Comparison of ENCODE assay signal across 8 mouse cellular contexts in genomic region chr13:43480595-43480956, GRCm38 (mm10). TPM values are rescaled to one million over a fixed set of nuclear protein-coding genes. Genes with fewer than 3 reads are reported as not detected.
DNase-seq lines count a peak whose midpoint lies in the region; ATAC-seq and TF ChIP-seq lines count a peak whose summit lies in the region.

No protein-coding gene starts in this region.

- H3K27me3 ChIP-seq in lung, embryonic 16.5 days (ENCODE audit: control insufficient read depth, insufficient read depth, low read depth, low read length): no peaks in the 10 kb centered on the region
- no peaks in the 10 kb centered on the region for H3K27me3 ChIP-seq in limb, embryonic 11.5 days (ENCODE audit: control insufficient read depth, insufficient read depth, low read length)

- ATAC-seq in lung, embryonic 16.5 days (ENCODE audit: low read depth): peak; percentile 24
- ATAC-seq in erythroid progenitor cell, adult 5-6 weeks (replicated peaks; ENCODE audit: low FRiP score, poor library complexity, severe bottlenecking): peak; percentile 33; the same call in 1 of the 2 replicates
- no peak for ATAC-seq in limb, embryonic 11.5 days (ENCODE audit: insufficient number of reproducible peaks, low FRiP score, low TSS enrichment, low read depth)

- no peak for DNase-seq in lung, postnatal 25 days (ENCODE audit: low spot score)
- no peak for DNase-seq in limb, embryonic 11.5 days (ENCODE audit: low spot score)
- no peak for DNase-seq in left cerebral cortex, postnatal 25 days (ENCODE audit: low spot score in 2 of 2)
- DNase-seq in adrenal gland, adult (ENCODE audit: inconsistent age in 2 of 2, low spot score in 1 of 2): no peak
- no peak for DNase-seq in cerebellum, postnatal 14 days

- peaks cover 26% of the 10 kb centered on the region for H3K4me1 ChIP-seq in lung, embryonic 16.5 days (replicated peaks; ENCODE audit: control insufficient read depth, insufficient read depth, low read length)
- peaks cover 8% of the 10 kb centered on the region for H3K4me1 ChIP-seq in limb, embryonic 11.5 days (ENCODE audit: control insufficient read depth, insufficient read depth, low read length)
- peaks cover 3% of the 10 kb centered on the region for H3K4me1 ChIP-seq in olfactory bulb, adult 2 months (ENCODE audit: control insufficient read depth, insufficient read depth, low read length)

- TF ChIP-seq POLR2A in olfactory bulb, adult 2 months (IDR thresholded peaks at IDR 0.05; ENCODE audit: insufficient read depth, low read depth, low read length): no peak

- peak overlapping the region; percentile 99 for H3K27ac ChIP-seq in lung, embryonic 16.5 days (ENCODE audit: low read length)
- H3K27ac ChIP-seq in limb, embryonic 11.5 days (replicated peaks; ENCODE audit: low read depth, low read length): peak overlapping the region; percentile 99
- H3K27ac ChIP-seq in olfactory bulb, adult 2 months (ENCODE audit: insufficient read depth, low read depth, low read length): peak overlapping the region; percentile 98

- no peaks in the 10 kb centered on the region for H3K36me3 ChIP-seq in lung, embryonic 16.5 days (ENCODE audit: control insufficient read depth, insufficient read depth, low read length)
- H3K36me3 ChIP-seq in limb, embryonic 11.5 days (ENCODE audit: control insufficient read depth, insufficient read depth, low read length): no peaks in the 10 kb centered on the region

- intact Hi-C loops in left cerebral cortex, postnatal 25 days (cut with DNase I): loop anchor here (1.0 to 5.0 kb wide), 2 partner anchors 50 to 67 kb away; no protein-coding TSS in a partner anchor

- H3K9me3 ChIP-seq in lung, embryonic 16.5 days (ENCODE audit: control insufficient read depth, low read length): no peaks in the 10 kb centered on the region
- H3K9me3 ChIP-seq in limb, embryonic 11.5 days (ENCODE audit: control insufficient read depth, low read length): no peaks in the 10 kb centered on the region

- no CpG with 5 or more reads among the region's 67 CpGs for WGBS in lung, embryonic 16.5 days
- 0% methylated on average over 9 of the region's 67 CpGs for WGBS in limb, embryonic 11.5 days
- WGBS in olfactory bulb, adult 2 months: 35% methylated on average over 67 of the region's 67 CpGs

- H3K9ac ChIP-seq in lung, embryonic 16.5 days (ENCODE audit: low read length): peak overlapping the region; percentile 98
- peak overlapping the region; percentile 98 for H3K9ac ChIP-seq in limb, embryonic 11.5 days (ENCODE audit: low read length)

- peak overlapping the region; percentile 99 for H3K4me3 ChIP-seq in lung, embryonic 16.5 days (ENCODE audit: low read length)
- peak overlapping the region; percentile 98 for H3K4me3 ChIP-seq in limb, embryonic 11.5 days (ENCODE audit: low read depth, low read length)
- peak overlapping the region; percentile 100 for H3K4me3 ChIP-seq in olfactory bulb, adult 2 months (ENCODE audit: insufficient read depth, low read depth, low read length)

- TF ChIP-seq CTCF in olfactory bulb, adult 2 months (IDR thresholded peaks at IDR 0.05; ENCODE audit: insufficient read depth, low read depth, low read length): no peak

- H3K4me2 ChIP-seq in lung, embryonic 16.5 days (ENCODE audit: low read depth, low read length): peak overlapping the region; percentile 69
- peak overlapping the region; percentile 77 for H3K4me2 ChIP-seq in limb, embryonic 11.5 days (ENCODE audit: low read depth, severe bottlenecking)

RNA-seq across cellular contexts. Expression of gene Ranbp9, which starts 0.5 kb away (rescaled TPM):
- 8.8 and 8.9 TPM in 2 replicates for polyA plus RNA-seq in lung, embryonic 16.5 days (2015; fragmentation: Nextera tagmentation; extraction: Ambion mirVana)
- total RNA-seq in erythroid progenitor cell, adult 5-6 weeks (2015; ENCODE audit: low replicate concordance): 23.9 and 51.9 TPM in 2 replicates
- total RNA-seq in erythroid progenitor cell, adult 5-6 weeks (2017; ENCODE audit: low replicate concordance): 41.1 and 43.3 TPM in 2 replicates
- 12.7 and 14.5 TPM in 2 replicates for polyA plus RNA-seq in limb, embryonic 11.5 days (2014; fragmentation: Nextera tagmentation; extraction: Ambion mirVana)
- 568 TPM in 1 of 2 replicates, not detected in the other for polyA plus RNA-seq in olfactory bulb, adult 2 months (2012; ENCODE audit: insufficient read depth, insufficient read length, low replicate concordance, missing spikeins)
- 10 to 100 TPM; 98.7 to 100.0 TPM for total RNA-seq in left cerebral cortex, postnatal 25 days (2021)
